Mouse (Mus musculus) bone marrow macrophage, adult 2 months (primary cell): ENCODE data around the gene Dennd6b. TPM values are rescaled to one million over a fixed set of nuclear protein-coding genes. Genes with fewer than 3 reads are reported as not detected.

Experiments
- H3K27ac ChIP-seq: 2 replicates; pipeline ENCODE4 v1.5.1; 2012; ENCODE audit warnings: low read depth, low read length; ENCODE audit not compliant: insufficient read depth
- H3K4me1 ChIP-seq: 2 replicates; pipeline ENCODE4 v1.6.1; 2012; ENCODE audit warnings: low read length; ENCODE audit not compliant: control insufficient read depth, insufficient read depth
- H3K4me3 ChIP-seq: 2 replicates; pipeline ENCODE4 v1.5.1; 2012; ENCODE audit warnings: mild to moderate bottlenecking, low read length, moderate library complexity; ENCODE audit not compliant: insufficient read depth
- CTCF ChIP-seq: IDR thresholded peaks from 2 replicates; pipeline ENCODE4 v1.5.1; 2012; ENCODE audit warnings: low read depth, mild to moderate bottlenecking, low read length, moderate library complexity
- POLR2A ChIP-seq: IDR thresholded peaks from 2 replicates; pipeline ENCODE4 v1.6.1; 2012; ENCODE audit warnings: mild to moderate bottlenecking, low read depth, low read length, borderline replicate concordance
- polyA plus RNA-seq: library from polyadenylated mRNA; stranded (reverse); fragments of >200 nt; gene quantifications from 2 replicates; pipeline ENCODE4 v1.2.4, GENCODE M21; 2012; ENCODE audit not compliant: missing spikeins, insufficient read depth, insufficient read length

Gene Dennd6b
- polyA plus RNA-seq, 1 experiment, result 3.4 TPM

- H3K4me3 ChIP-seq, result no peak overlapping the region
- H3K27ac ChIP-seq, result no peak overlapping the region
- peaks cover 12% of the 10 kb centered on the region for H3K4me1 ChIP-seq
- TF ChIP-seq CTCF (no peak), POLR2A (no peak)
Measured at GRCm38 (mm10) chr15:89147895-89148294, 48.4 kb downstream of the Dennd6b start.

- Histone ChIP-seq H3K4me3 (no peak overlapping the region), H3K4me1 (peaks cover 12% of the 10 kb centered on the region), H3K27ac (no peak overlapping the region)
- no peak for TF ChIP-seq CTCF
- TF ChIP-seq POLR2A, result no peak
Measured at GRCm38 (mm10) chr15:89147456-89147855, 48.8 kb downstream of the Dennd6b start.

GRCm38 (mm10) chr15:89147024-89147423 is 49.3 kb downstream of the Dennd6b start:
- TF ChIP-seq POLR2A, result no peak
- TF ChIP-seq CTCF, result no peak
- peaks cover 12% of the 10 kb centered on the region for H3K4me1 ChIP-seq
- H3K4me3 ChIP-seq, result 0 out of 2 replicates have a peak overlapping the region, but pooled peaks have one; percentile 4
- no peak overlapping the region for H3K27ac ChIP-seq

- H3K4me3 ChIP-seq, result 0 out of 2 replicates have a peak overlapping the region, but pooled peaks have one; percentile 4
- no peak for TF ChIP-seq POLR2A
- no peak for TF ChIP-seq CTCF
- H3K4me1 ChIP-seq, result peaks cover 12% of the 10 kb centered on the region
- no peak overlapping the region for H3K27ac ChIP-seq
Measured at GRCm38 (mm10) chr15:89146537-89146936, 49.8 kb downstream of the Dennd6b start.

GRCm38 (mm10) chr15:89145813-89146350 is 50.4 kb downstream of the Dennd6b start:
- H3K4me1 ChIP-seq, result peaks cover 12% of the 10 kb centered on the region
- no peak overlapping the region for H3K27ac ChIP-seq
- TF ChIP-seq POLR2A, result no peak
- TF ChIP-seq CTCF, result no peak
- no peak overlapping the region for H3K4me3 ChIP-seq

GRCm38 (mm10) chr15:89144965-89145364 is 51.3 kb downstream of the Dennd6b start:
- H3K4me1 ChIP-seq, result peaks cover 11% of the 10 kb centered on the region
- no peak overlapping the region for H3K4me3 ChIP-seq
- no peak for TF ChIP-seq POLR2A
- TF ChIP-seq CTCF, result no peak
- no peak overlapping the region for H3K27ac ChIP-seq

GRCm38 (mm10) chr15:89143134-89143533 is 53.2 kb downstream of the Dennd6b start:
- H3K4me1 ChIP-seq, result peaks cover 8% of the 10 kb centered on the region
- no peak overlapping the region for H3K27ac ChIP-seq
- TF ChIP-seq CTCF, result no peak
- TF ChIP-seq POLR2A, result no peak
- H3K4me3 ChIP-seq, result no peak overlapping the region

- Histone ChIP-seq H3K4me1 (peaks cover under 1% of the 10 kb centered on the region; the same call in 1 of the 2 replicates), H3K27ac (no peak overlapping the region), H3K4me3 (no peak overlapping the region)
- no peak for TF ChIP-seq POLR2A
- no peak for TF ChIP-seq CTCF
Measured at GRCm38 (mm10) chr15:89141905-89142304, 54.4 kb downstream of the Dennd6b start.

GRCm38 (mm10) chr15:89141443-89141842 is 54.9 kb downstream of the Dennd6b start:
- TF ChIP-seq CTCF (no peak), POLR2A (no peak)

GRCm38 (mm10) chr15:89140659-89141252 is 55.5 kb downstream of the Dennd6b start, which contains the start of gene Mapk12:
TSS of gene Mapk12 (minus strand) at chr15:89140703.
- TF ChIP-seq CTCF (no peak), POLR2A (no peak)
- H3K27ac ChIP-seq, result no peak within 1 kb of the TSS
- peak within 1 kb of the TSS; percentile 29 for H3K4me3 ChIP-seq
- no peaks in the 10 kb centered on the region for H3K4me1 ChIP-seq

More at GRCm38 (mm10) chr15:89141443-89141842, 54.9 kb downstream of the Dennd6b start:
- Histone ChIP-seq H3K4me3 (no peak overlapping the region), H3K27ac (no peak overlapping the region), H3K4me1 (no peaks in the 10 kb centered on the region)
